Mouse (Mus musculus): ENCODE measurements at regions not wholly inside any gene's neighbourhood (a gene's known extent, or its start where the extent isn't known, plus 50 kb on each side); places are given as distances from the start of the nearest gene placed in this dataset.
"Not testable (repeated sequence)": the region's sequence is repeated elsewhere in the genome, so short reads cannot be mapped to it uniquely, and the experiment has no call there.

- ATAC-seq (replicated peaks; ENCODE audit: insufficient number of reproducible peaks, low FRiP score, low TSS enrichment, poor library complexity, severe bottlenecking): no peak
Measured at GRCm38 (mm10) chr8:19588715-19589114, 93.8 kb downstream of the Defb7 start.

GRCm38 (mm10) chr8:19601542-19601941 is 106.6 kb downstream of the Defb7 start:
- ATAC-seq (replicated peaks; ENCODE audit: insufficient number of reproducible peaks, low FRiP score, low TSS enrichment, poor library complexity, severe bottlenecking): 0 out of 2 replicates have a peak, but pooled peaks have one; percentile 66

- no peak for ATAC-seq (replicated peaks; ENCODE audit: insufficient number of reproducible peaks, low FRiP score, low TSS enrichment, poor library complexity, severe bottlenecking)
Measured at GRCm38 (mm10) chr8:19606586-19606985, 111.7 kb downstream of the Defb7 start.

- no peak for ATAC-seq (replicated peaks; ENCODE audit: insufficient number of reproducible peaks, low FRiP score, low TSS enrichment, poor library complexity, severe bottlenecking)
Measured at GRCm38 (mm10) chr8:19627514-19627913, 101.9 kb upstream of the 4930467E23Rik start.

GRCm38 (mm10) chr8:19648591-19648990 is 80.8 kb upstream of the 4930467E23Rik start:
- not testable (repeated sequence) for ATAC-seq (replicated peaks; ENCODE audit: insufficient number of reproducible peaks, low FRiP score, low TSS enrichment, poor library complexity, severe bottlenecking)

Data from monocyte, adult 5-6 weeks (primary cell).